Mouse (Mus musculus): ENCODE measurements at regions not wholly inside any gene's neighbourhood (a gene's known extent, or its start where the extent isn't known, plus 50 kb on each side); places are given as distances from the start of the nearest gene placed in this dataset.

DNA sequence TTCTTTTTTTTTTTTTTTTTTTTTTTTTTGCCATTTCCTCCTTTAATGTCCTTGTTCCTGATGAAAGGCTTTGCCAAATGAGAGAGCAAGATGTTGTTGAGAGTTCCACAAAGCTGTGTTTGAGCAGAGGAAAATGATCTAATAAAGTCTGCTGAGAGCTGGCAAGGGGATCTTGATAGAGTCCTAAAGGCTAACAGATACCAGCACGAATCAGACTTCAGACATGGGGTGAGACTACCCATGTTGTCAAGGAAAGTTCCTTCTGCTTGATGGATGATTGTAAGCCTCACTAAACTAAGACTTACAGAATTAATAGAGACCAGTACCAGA, 665.2 kb upstream of the Fam92a start:
- H3K4me1 ChIP-seq (ENCODE audit: insufficient read depth, low read depth, low read length): no peaks in the 10 kb centered on the region
- no peaks in the 10 kb centered on the region for H3K27me3 ChIP-seq (ENCODE audit: insufficient read depth, low read length)
- no peak overlapping the region for H3K4me3 ChIP-seq (ENCODE audit: low read depth, low read length)
- ATAC-seq (ENCODE audit: extremely low read depth, insufficient number of reproducible peaks, low FRiP score, poor library complexity, severe bottlenecking): no peak
- H3K36me3 ChIP-seq (replicated peaks): no peaks in the 10 kb centered on the region
- no peaks in the 10 kb centered on the region for H3K9me3 ChIP-seq (replicated peaks)
- TF ChIP-seq POLR2AphosphoS5 (IDR thresholded peaks at IDR 0.05; ENCODE audit: insufficient replicate concordance, low read depth, low read length): no peak
- no peak for TF ChIP-seq GATA1 (IDR thresholded peaks at IDR 0.05; ENCODE audit: borderline replicate concordance, low read length)
- TF ChIP-seq CTCF (IDR thresholded peaks at IDR 0.05; ENCODE audit: low read depth, low read length): no peak
- no peak for TF ChIP-seq TAL1 (conservative IDR thresholded peaks at IDR 0.05; ENCODE audit: low read depth, low read length)
- TF ChIP-seq GATA2 (IDR thresholded peaks at IDR 0.05; ENCODE audit: borderline replicate concordance, low read depth, low read length): no peak
- no peak for DNase-seq (ENCODE audit: low spot score)

- Histone ChIP-seq H3K4me1 (ENCODE audit: insufficient read depth, low read depth, low read length) (no peaks in the 10 kb centered on the region), H3K9me3 (replicated peaks) (no peaks in the 10 kb centered on the region), H3K36me3 (replicated peaks) (no peaks in the 10 kb centered on the region), H3K27me3 (ENCODE audit: insufficient read depth, low read length) (no peaks in the 10 kb centered on the region), H3K4me3 (ENCODE audit: low read depth, low read length) (no peak overlapping the region)
- no peak for ATAC-seq (ENCODE audit: extremely low read depth, insufficient number of reproducible peaks, low FRiP score, poor library complexity, severe bottlenecking)
- DNase-seq (ENCODE audit: low spot score): no peak
- TF ChIP-seq CTCF (IDR thresholded peaks at IDR 0.05; ENCODE audit: low read depth, low read length) (no peak), GATA2 (IDR thresholded peaks at IDR 0.05; ENCODE audit: borderline replicate concordance, low read depth, low read length) (no peak), TAL1 (conservative IDR thresholded peaks at IDR 0.05; ENCODE audit: low read depth, low read length) (no peak), GATA1 (IDR thresholded peaks at IDR 0.05; ENCODE audit: borderline replicate concordance, low read length) (no peak)
These were observed 664.7 kb upstream of the Fam92a start for GRCm38 (mm10) chr4:12836326-12837096.

GRCm38 (mm10) chr4:12826419-12826818, 654.6 kb upstream of the Fam92a start:
- H3K9me3 ChIP-seq (replicated peaks): no peaks in the 10 kb centered on the region
- ATAC-seq (ENCODE audit: extremely low read depth, insufficient number of reproducible peaks, low FRiP score, poor library complexity, severe bottlenecking) (no peak), DNase-seq (ENCODE audit: low spot score) (no peak)
- H3K27me3 ChIP-seq (ENCODE audit: insufficient read depth, low read length): no peaks in the 10 kb centered on the region
- TF ChIP-seq GATA2 (IDR thresholded peaks at IDR 0.05; ENCODE audit: borderline replicate concordance, low read depth, low read length) (no peak), GATA1 (IDR thresholded peaks at IDR 0.05; ENCODE audit: borderline replicate concordance, low read length) (no peak), POLR2AphosphoS5 (IDR thresholded peaks at IDR 0.05; ENCODE audit: insufficient replicate concordance, low read depth, low read length) (no peak), CTCF (IDR thresholded peaks at IDR 0.05; ENCODE audit: low read depth, low read length) (no peak), TAL1 (conservative IDR thresholded peaks at IDR 0.05; ENCODE audit: low read depth, low read length) (no peak)
- no peak overlapping the region for H3K4me3 ChIP-seq (ENCODE audit: low read depth, low read length)
- H3K36me3 ChIP-seq (replicated peaks): no peaks in the 10 kb centered on the region
- no peaks in the 10 kb centered on the region for H3K4me1 ChIP-seq (ENCODE audit: insufficient read depth, low read depth, low read length)

DNA sequence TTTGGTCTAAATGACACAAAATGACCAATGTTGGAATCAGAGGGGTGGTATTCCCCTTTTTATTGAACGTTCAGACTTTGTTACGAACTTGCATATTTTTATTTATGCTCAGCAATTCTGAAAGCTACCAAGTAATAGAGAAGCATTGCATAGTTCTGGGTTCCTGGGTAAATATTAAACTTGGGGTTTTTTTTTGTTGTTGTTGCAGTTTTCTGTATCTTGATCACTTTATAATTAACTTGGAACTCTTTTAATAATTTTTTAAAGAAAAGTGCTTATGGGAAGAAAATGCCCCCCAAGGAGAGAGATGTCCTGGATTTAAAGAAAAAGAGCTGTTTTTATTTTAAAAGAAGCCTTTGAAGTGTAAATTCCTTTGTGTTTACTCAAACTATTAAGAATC, 642.4 kb upstream of the Fam92a start:
- Histone ChIP-seq H3K36me3 (replicated peaks) (no peaks in the 10 kb centered on the region), H3K4me1 (ENCODE audit: insufficient read depth, low read depth, low read length) (no peaks in the 10 kb centered on the region), H3K9me3 (replicated peaks) (no peaks in the 10 kb centered on the region), H3K27me3 (ENCODE audit: insufficient read depth, low read length) (no peaks in the 10 kb centered on the region), H3K4me3 (ENCODE audit: low read depth, low read length) (no peak overlapping the region)
- TF ChIP-seq TAL1 (conservative IDR thresholded peaks at IDR 0.05; ENCODE audit: low read depth, low read length) (no peak), GATA1 (IDR thresholded peaks at IDR 0.05; ENCODE audit: borderline replicate concordance, low read length) (no peak), POLR2AphosphoS5 (IDR thresholded peaks at IDR 0.05; ENCODE audit: insufficient replicate concordance, low read depth, low read length) (no peak), GATA2 (IDR thresholded peaks at IDR 0.05; ENCODE audit: borderline replicate concordance, low read depth, low read length) (no peak), CTCF (IDR thresholded peaks at IDR 0.05; ENCODE audit: low read depth, low read length) (no peak)
- ATAC-seq (ENCODE audit: extremely low read depth, insufficient number of reproducible peaks, low FRiP score, poor library complexity, severe bottlenecking) (no peak), DNase-seq (ENCODE audit: low spot score) (no peak)

GRCm38 (mm10) chr4:12801186-12801585, 629.4 kb upstream of the Fam92a start:
- DNase-seq (ENCODE audit: low spot score): no peak
- no peaks in the 10 kb centered on the region for H3K36me3 ChIP-seq (replicated peaks)
- H3K4me3 ChIP-seq (ENCODE audit: low read depth, low read length): no peak overlapping the region
- ATAC-seq (ENCODE audit: extremely low read depth, insufficient number of reproducible peaks, low FRiP score, poor library complexity, severe bottlenecking): no peak
- no peaks in the 10 kb centered on the region for H3K4me1 ChIP-seq (ENCODE audit: insufficient read depth, low read depth, low read length)
- no peaks in the 10 kb centered on the region for H3K27me3 ChIP-seq (ENCODE audit: insufficient read depth, low read length)
- TF ChIP-seq GATA1 (IDR thresholded peaks at IDR 0.05; ENCODE audit: borderline replicate concordance, low read length) (no peak), GATA2 (IDR thresholded peaks at IDR 0.05; ENCODE audit: borderline replicate concordance, low read depth, low read length) (no peak)
- no peaks in the 10 kb centered on the region for H3K9me3 ChIP-seq (replicated peaks)

DNA sequence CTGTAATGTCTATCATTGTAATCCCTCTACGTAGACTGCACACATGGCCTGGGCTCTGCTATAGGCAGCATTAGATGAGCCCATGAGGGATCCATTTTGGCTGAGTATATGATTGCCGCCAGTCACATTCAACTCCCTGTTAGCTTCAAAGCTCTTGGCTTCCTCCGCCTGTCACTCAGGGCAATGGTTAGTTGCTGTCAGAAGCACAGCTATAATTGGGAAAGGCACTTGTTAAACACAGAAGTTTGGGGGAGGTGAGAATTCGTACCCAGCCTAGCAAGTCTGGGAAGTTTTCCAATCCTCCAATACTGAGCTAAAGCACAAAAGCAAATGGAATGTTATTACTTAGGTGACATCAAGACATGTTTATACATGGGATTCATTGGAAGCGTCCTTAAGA, 627.7 kb upstream of the Fam92a start:
- no peak overlapping the region for H3K4me3 ChIP-seq (ENCODE audit: low read depth, low read length)
- TF ChIP-seq GATA2 (IDR thresholded peaks at IDR 0.05; ENCODE audit: borderline replicate concordance, low read depth, low read length): no peak
- no peak for TF ChIP-seq POLR2AphosphoS5 (IDR thresholded peaks at IDR 0.05; ENCODE audit: insufficient replicate concordance, low read depth, low read length)
- TF ChIP-seq GATA1 (IDR thresholded peaks at IDR 0.05; ENCODE audit: borderline replicate concordance, low read length): no peak
- no peak for TF ChIP-seq CTCF (IDR thresholded peaks at IDR 0.05; ENCODE audit: low read depth, low read length)
- TF ChIP-seq TAL1 (conservative IDR thresholded peaks at IDR 0.05; ENCODE audit: low read depth, low read length): no peak

More for the DNA sequence above, 627.7 kb upstream of the Fam92a start:
- no peak for ATAC-seq (ENCODE audit: extremely low read depth, insufficient number of reproducible peaks, low FRiP score, poor library complexity, severe bottlenecking)
- Histone ChIP-seq H3K36me3 (replicated peaks) (no peaks in the 10 kb centered on the region), H3K4me1 (ENCODE audit: insufficient read depth, low read depth, low read length) (no peaks in the 10 kb centered on the region), H3K27me3 (ENCODE audit: insufficient read depth, low read length) (no peaks in the 10 kb centered on the region), H3K9me3 (replicated peaks) (no peaks in the 10 kb centered on the region)
- no peak for DNase-seq (ENCODE audit: low spot score)
